Mouse (Mus musculus) mouse trophoblast stem cell (cell line): ENCODE results near the gene Polg.

Experiments used
- in situ Hi-C, 2 experiments: fragments of 300-500 bp; cut with MseI, MboI; formaldehyde crosslinking; loops; 2 replicates in 1 of 2; 3 replicates in 1 of 2; pipeline ENCODE4 v1.15.1; 2025

Gene Polg

DNA sequence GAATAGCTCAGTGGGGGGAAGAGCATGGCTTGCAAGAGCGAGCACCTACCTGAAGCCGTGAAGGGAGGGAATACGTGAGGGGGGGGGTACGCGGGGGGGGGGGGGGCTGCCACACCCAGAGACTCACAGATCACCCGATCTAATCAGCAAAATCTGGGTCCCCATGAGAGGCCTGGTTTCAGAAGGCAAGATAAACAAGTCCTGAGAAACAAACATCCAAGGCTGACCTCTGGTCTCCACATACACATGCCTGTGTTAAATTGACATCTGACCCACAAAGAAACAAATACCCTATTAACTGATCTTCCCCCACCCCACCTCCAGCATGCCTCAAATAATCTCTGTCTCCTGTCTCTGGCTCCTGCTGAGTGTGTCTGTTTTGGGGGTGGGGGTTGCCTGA, 1.8 kb upstream of the Polg start:
- in situ Hi-C loops = no loop called here

- in situ Hi-C loops = no loop called here
Measured at GRCm38 (mm10) chr7:79465461-79466044, 609 bp downstream of the Polg start.

GRCm38 (mm10) chr7:79464776-79465420, 1.3 kb downstream of the Polg start:
- in situ Hi-C loops = no loop called here

DNA sequence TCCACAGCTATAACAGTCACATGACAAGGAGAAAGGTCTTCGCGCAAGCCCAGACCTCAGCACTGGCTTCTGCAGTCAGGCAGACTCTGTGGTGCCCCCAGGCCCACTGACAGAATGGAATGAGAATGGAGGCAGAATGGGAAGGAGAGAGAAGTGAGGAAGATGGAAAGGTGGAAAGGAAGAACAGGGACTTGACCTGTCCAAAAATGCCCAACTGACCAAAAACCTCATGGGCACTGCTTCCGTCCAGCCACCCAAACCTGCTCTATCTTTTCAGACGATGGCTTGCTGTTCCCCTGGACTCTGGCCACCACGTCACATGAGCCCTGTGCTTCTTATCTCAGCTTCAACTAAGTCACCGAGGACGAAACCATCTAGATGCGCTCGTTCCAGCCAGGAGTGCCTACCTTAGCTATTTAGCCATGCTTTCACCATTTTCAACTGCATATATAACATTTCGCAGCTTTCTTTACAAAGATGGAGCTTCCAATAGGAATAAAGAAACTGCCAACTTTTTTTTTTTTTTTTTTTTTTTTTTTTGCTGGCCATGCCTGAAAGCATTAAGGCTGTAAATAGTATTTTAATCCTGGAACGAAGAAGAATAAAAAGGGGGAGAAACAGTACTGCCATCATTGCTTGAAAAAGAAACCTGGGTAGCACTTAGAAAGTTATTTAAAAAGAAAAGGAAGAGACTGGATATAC, 2.6 kb downstream of the Polg start:
- in situ Hi-C loops = no loop called here

- in situ Hi-C loops = no loop called here
Measured at GRCm38 (mm10) chr7:79461721-79462120, 4.4 kb downstream of the Polg start.

GRCm38 (mm10) chr7:79447486-79447885, 18.7 kb downstream of the Polg start:
- in situ Hi-C loops = no loop called here

DNA sequence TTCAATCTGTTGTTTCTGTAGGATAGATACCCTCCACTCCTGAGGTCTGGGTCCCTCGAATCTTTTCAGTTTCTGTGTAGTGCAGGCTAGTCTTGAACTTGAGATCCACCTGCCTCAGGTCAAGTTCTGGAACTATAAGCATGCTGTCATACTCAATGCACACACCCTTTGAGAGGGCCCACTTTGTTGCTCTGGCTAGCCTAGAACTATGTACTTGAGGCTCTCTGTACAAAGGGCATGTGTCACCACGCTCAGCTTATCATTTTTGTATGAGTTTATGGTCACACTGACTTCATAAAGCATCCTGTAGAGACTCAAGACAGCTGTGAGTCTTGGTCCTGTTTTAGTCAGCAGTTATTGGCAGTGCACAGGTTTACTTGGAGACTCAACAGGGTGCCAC, 19.1 kb downstream of the Polg start:
- in situ Hi-C loops = no loop called here

DNA sequence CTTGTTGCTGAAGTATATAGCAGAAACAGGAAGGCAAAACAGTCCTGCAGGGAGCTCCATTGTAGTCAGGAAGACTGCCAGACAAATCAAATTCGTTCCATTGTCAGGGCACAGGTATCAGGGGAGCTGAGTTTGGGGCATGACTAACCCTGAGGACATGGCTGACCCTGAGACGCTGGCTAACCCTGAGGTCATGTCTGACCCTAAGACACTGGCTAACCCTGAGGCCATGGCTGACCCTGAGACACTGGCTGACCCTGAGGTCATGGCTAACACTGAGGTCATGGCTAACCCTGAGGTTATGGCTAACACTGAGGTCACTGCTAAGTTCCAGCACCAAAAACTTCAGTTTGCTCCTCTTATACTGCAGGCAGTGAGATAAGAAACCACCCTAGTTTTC, 26.1 kb downstream of the Polg start:
- in situ Hi-C loops = no loop called here

DNA sequence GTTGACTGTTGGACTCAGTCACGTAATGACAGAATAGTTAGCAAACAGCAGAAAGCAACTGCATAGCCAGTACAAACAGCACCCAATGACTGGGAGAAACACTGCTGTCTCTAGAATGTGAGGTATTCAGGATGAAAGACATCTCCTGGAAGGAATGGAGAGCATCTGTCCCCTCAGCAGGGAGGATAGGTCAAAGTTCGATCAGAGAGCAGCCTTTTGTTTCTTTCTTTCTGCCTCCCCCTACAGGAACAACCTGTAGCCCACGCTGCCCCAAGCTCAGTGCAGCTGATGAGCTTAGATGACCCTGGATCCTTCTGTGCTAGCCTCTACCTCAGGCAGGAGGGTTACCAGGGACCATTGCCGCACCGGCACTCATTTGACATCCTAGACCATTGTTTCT, 37.9 kb downstream of the Polg start:
- in situ Hi-C loops = no loop called here

DNA sequence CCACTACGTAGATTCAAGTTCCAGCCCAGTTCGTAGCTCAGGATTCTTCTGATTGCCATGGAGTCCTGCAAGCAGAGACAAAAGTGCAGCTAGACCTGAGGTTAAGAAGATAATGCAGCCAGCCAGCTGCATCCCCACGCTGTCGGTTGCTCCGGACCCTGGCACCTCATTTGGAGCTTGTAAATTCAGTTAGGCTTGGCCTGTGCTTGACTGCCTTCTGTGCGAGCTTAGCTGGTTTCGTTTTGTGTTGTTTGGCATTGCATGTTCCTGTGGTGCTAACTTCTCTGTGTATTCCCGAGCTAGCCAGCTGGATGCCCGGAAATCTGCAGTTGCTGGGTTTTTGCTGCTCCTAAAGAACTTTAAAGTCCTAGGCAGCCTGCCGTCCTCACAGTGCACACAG, 40.4 kb downstream of the Polg start:
- in situ Hi-C loops = no loop called here

DNA sequence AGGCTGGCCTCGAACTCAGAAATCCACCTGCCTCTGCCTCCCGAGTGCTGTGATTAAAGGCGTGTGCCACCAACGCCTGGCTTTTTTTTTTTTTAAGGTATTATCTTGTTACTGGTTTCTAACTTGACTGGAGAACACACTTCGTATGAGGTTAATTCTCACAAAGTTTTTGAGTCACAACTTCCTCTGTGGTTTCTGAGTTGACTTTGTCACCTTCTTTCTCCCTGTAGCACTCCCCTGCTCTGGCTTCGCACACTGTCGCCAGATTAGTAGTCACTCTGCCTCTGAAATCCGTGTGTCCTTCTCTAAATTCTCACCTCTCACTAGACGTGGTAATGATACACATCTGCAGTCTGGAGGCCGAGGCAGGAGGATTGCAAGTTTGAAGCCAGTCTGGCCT, 43.3 kb downstream of the Polg start:
- in situ Hi-C loops = no loop called here

- in situ Hi-C loops = no loop called here
Measured at GRCm38 (mm10) chr7:79419950-79420349, 46.2 kb downstream of the Polg start.

DNA sequence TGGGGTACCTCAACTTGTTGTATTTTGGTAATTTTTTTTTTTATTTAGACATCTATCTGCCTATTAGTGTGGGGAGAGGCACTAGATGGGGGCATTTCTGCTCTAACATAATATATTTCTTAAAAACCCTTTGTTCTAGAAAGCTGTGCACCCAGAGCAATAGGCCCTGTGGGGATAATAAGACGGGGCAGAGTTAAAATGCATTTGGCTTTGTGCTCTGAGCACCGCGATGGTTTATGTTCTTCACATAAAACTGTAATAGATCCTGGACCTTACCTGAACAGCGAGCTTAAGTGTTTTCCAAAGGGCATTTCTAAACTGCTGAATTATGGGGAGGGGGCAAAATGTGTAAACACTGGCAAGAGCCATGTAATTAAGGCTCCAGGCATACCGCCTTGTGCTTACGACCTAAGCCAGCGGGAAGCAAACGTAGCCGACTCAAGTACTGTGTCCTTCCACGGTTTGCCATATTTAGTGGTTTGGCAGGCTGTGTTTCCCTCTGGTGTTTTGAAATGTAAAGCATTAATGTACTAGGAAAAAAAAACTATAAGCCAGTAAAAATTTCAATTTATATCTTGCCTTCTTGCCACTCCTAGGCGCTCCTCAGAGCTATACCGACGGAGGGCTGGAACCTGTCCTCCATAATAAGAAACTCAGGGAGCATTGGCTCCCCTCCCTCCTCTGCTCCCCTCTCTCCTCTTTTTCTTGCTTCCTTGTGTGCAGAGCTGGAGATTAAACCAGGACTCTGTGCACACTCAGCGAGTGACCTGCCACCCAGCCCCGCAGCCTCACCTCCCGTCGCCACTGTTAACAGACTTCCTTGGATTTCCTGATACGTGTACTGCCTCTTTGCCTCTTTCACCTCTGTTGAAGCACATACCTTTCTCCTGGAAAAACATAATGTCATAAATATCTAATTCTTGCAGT, 51.5 kb downstream of the Polg start:
- in situ Hi-C loops = no loop called here

DNA sequence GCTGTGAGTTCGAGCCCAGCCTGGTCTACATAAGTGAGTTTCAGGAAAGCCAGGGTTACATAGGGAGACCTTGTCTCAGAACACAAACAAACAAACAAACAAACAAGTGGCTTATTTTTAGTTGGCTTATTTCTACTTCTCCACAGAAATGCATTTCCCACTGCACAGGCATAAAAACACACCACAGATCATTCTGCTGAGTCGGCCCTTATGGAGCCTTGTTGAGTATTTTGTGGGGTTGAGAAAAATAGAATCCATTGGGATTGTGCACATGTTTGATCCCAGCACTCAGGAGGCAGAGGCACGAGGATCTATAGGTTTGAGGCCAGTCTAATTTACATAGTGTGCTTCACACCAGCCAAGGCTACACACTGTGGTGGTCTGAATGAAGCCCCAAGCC, 65.9 kb downstream of the Polg start:
- in situ Hi-C loops = no loop called here

- in situ Hi-C loops = no loop called here
Measured at GRCm38 (mm10) chr7:79398971-79399370, 67.2 kb downstream of the Polg start.

- in situ Hi-C loops = no loop called here
Measured at GRCm38 (mm10) chr7:79398426-79398825, 67.7 kb downstream of the Polg start.

GRCm38 (mm10) chr7:79397446-79397963, 68.7 kb downstream of the Polg start:
- in situ Hi-C loops = no loop called here
